Mouse (Mus musculus): ENCODE results near the gene Lgi2. TPM values are rescaled to one million over a fixed set of nuclear protein-coding genes. Genes with fewer than 3 reads are reported as not detected.
A peak's percentile ranks its signal among the peaks of the same experiment; 100 is the strongest.

Gene Lgi2
- polyA plus RNA-seq, 1 experiment from 2014 or later, result 1.3 TPM

DNA sequence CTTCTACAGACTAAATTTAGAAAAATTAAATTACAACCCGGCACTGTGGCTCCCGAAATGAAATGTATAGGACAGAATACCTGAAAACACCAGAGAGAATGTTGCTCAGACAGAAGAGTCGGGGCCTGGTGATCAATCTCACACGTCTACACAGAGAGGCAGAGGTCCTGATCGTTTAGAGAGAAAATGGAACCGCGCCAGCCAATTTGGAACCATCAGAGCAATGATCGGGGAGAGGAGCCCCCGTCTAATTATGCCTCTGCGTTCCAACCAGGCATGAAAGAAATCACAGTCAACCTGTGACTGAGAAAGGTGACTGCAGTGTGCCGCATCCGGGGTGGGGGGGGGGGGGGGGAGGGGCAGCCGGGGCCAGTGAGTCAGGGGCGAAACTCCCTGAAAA is 70.6 kb downstream of the Lgi2 start:
- ATAC-seq (ENCODE audit: low FRiP score), result no peak
- H3K4me1 ChIP-seq (ENCODE audit: control insufficient read depth, insufficient read depth, low read length), result no peaks in the 10 kb centered on the region
- H3K9ac ChIP-seq (ENCODE audit: low read length), result no peak overlapping the region

DNA sequence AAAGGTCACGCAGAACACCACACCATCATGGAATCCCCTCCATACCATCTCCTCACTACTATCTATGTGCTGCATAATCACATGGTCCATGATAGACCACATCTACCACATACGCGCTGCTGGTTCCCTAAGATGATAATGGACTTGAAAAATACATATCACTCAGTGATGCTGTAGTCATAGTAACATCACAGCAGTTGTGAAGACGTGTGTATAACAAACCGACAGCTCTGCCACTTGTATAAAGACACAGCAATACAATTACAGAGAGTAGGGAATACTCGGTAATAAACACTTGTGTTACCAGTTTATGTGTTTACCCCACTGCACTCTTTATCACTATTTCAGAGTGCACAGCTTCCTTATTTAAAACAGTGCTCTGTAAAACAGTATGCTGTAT is 74.8 kb downstream of the Lgi2 start:
- H3K27me3 ChIP-seq (ENCODE audit: control insufficient read depth, insufficient read depth, low read length), result no peaks in the 10 kb centered on the region

More for the DNA sequence above, 70.6 kb downstream of the Lgi2 start:
- no peak overlapping the region for H3K4me2 ChIP-seq
- no peak overlapping the region for H3K27ac ChIP-seq (ENCODE audit: low read depth, low read length)
- DNase-seq (ENCODE audit: low spot score, missing footprints), result no peak
- 68% methylated on average over 13 of the region's 14 CpGs for WGBS
- no peaks in the 10 kb centered on the region for H3K9me3 ChIP-seq (ENCODE audit: control insufficient read depth, low read length)
- no peaks in the 10 kb centered on the region for H3K27me3 ChIP-seq (ENCODE audit: control insufficient read depth, insufficient read depth, low read length)
- no peaks in the 10 kb centered on the region for H3K36me3 ChIP-seq (ENCODE audit: control insufficient read depth, insufficient read depth, low read length)
- H3K4me3 ChIP-seq (ENCODE audit: low read depth, low read length), result no peak overlapping the region

DNA sequence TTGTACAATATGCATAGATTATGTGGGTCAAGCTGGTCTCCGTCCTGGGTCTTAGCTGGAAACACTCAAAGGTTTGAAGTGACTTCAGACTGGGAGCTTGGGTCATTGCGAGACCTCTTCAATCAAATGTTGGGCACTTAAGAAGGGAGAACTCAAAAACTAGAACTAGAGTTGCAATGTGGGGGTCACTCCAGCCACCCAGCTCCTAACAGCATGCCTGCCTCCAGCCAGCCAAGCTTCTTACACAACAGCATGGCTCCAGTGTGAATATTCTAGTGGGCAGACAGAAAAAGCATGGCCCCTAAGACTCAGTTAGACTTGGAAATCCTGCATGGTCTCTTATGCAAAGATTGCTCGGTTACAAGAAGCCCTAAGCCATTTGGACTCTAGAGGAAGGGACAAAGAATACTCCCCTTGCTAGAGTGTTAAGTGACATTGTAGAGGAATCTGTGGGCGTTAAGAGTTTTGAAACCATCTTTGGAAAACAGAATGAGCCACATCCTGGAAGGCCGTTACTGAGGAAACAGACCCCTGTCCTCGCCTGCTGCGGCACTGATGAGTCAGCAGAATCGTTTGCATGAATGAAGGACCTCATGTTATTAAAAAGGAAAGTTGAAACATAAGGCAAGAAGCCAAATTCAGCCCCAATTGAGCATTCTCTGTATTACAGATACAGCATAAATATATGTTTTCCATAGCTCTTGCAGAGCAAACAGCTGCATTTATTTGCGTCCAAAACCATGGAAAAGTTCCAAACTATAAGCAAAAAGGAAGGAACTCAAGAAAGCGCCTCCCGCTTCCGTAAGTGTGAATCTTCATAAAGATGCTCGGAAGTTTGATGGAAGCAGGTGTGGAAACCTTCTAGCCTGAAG is 78.5 kb downstream of the Lgi2 start:
- no peaks in the 10 kb centered on the region for H3K36me3 ChIP-seq (ENCODE audit: control insufficient read depth, insufficient read depth, low read length)
- no peak for ATAC-seq (ENCODE audit: low FRiP score)
- H3K4me1 ChIP-seq (ENCODE audit: control insufficient read depth, insufficient read depth, low read length), result no peaks in the 10 kb centered on the region
- no peak overlapping the region for H3K4me3 ChIP-seq (ENCODE audit: low read depth, low read length)
- no peaks in the 10 kb centered on the region for H3K9me3 ChIP-seq (ENCODE audit: control insufficient read depth, low read length)
- H3K4me2 ChIP-seq, result no peak overlapping the region
- WGBS, result 90% methylated on average over 13 of the region's 13 CpGs
- H3K9ac ChIP-seq (ENCODE audit: low read length), result no peak overlapping the region
- no peak overlapping the region for H3K27ac ChIP-seq (ENCODE audit: low read depth, low read length)
- DNase-seq (ENCODE audit: low spot score, missing footprints), result no peak
- no peaks in the 10 kb centered on the region for H3K27me3 ChIP-seq (ENCODE audit: control insufficient read depth, insufficient read depth, low read length)

More for the DNA sequence above, 74.8 kb downstream of the Lgi2 start:
- no peak overlapping the region for H3K9ac ChIP-seq (ENCODE audit: low read length)
- no peaks in the 10 kb centered on the region for H3K36me3 ChIP-seq (ENCODE audit: control insufficient read depth, insufficient read depth, low read length)
- no peak overlapping the region for H3K27ac ChIP-seq (ENCODE audit: low read depth, low read length)
- no peaks in the 10 kb centered on the region for H3K4me1 ChIP-seq (ENCODE audit: control insufficient read depth, insufficient read depth, low read length)
- H3K4me3 ChIP-seq (ENCODE audit: low read depth, low read length), result no peak overlapping the region
- 87% methylated on average over 6 of the region's 6 CpGs for WGBS
- DNase-seq (ENCODE audit: low spot score, missing footprints), result peak; percentile 73
- no peak overlapping the region for H3K4me2 ChIP-seq
- no peak for ATAC-seq (ENCODE audit: low FRiP score)
- H3K9me3 ChIP-seq (ENCODE audit: control insufficient read depth, low read length), result no peaks in the 10 kb centered on the region

Other genes with a start within 250 kb of the Lgi2 start
- 0.74 and 0.75 TPM in 2 replicates for gene Sod3, start 202.7 kb downstream of the Lgi2 start, polyA plus RNA-seq (2014; fragmentation: Nextera tagmentation; extraction: Ambion mirVana)
- gene Ccdc149, start 94.9 kb downstream of the Lgi2 start, polyA plus RNA-seq (2014; fragmentation: Nextera tagmentation; extraction: Ambion mirVana), result 2.4 and 3.1 TPM in 2 replicates
- 8.0 and 8.7 TPM in 2 replicates for gene Sepsecs, start 103.2 kb upstream of the Lgi2 start, polyA plus RNA-seq (2014; fragmentation: Nextera tagmentation; extraction: Ambion mirVana)
- 20.1 and 21.4 TPM in 2 replicates for gene Pi4k2b, start 175.1 kb upstream of the Lgi2 start, polyA plus RNA-seq (2014; fragmentation: Nextera tagmentation; extraction: Ambion mirVana)
- gene Zcchc4, start 208.9 kb upstream of the Lgi2 start, polyA plus RNA-seq (2014; fragmentation: Nextera tagmentation; extraction: Ambion mirVana), result 15.4 and 19.6 TPM in 2 replicates

All from midbrain, embryonic 11.5 days (tissue).